Mouse (Mus musculus) stomach, postnatal 0 days (tissue): Measurements from ENCODE around the gene Defb28.

Experiments
- CTCF ChIP-seq: IDR thresholded peaks from 2 replicates; pipeline ENCODE4 v1.5.1; 2016; ENCODE audit warnings: antibody characterized with exemption, low read depth, mild to moderate bottlenecking, moderate library complexity
- EP300 ChIP-seq: optimal IDR thresholded peaks from 2 replicates; pipeline ENCODE3; 2016; ENCODE audit warnings: antibody characterized with exemption

- no peak for TF ChIP-seq CTCF
- TF ChIP-seq EP300, result no peak
Observed at GRCm38 (mm10) chr2:152543478-152543877, 25.4 kb downstream of the Defb28 start.
